Mouse (Mus musculus) megakaryocyte, embryonic 14.5 days (primary cell): ENCODE measurements around the gene Tcirg1.

ENCODE experiments used
- FLI1 ChIP-seq: IDR thresholded peaks from 2 replicates; pipeline ENCODE4 v1.6.1; 2012; ENCODE audit warnings: low read length, inconsistent platforms, mixed read lengths
- GATA1 ChIP-seq: IDR thresholded peaks from 3 replicates; pipeline ENCODE4 v1.6.1; 2012; ENCODE audit warnings: mixed read lengths, low read length, inconsistent platforms, borderline replicate concordance

- TF ChIP-seq GATA1 = no peak
- TF ChIP-seq FLI1 = no peak
Observed at GRCm38 (mm10) chr19:3910206-3910605, 3.3 kb upstream of the Tcirg1 start.
